Mouse (Mus musculus) thymus, postnatal 4 days (tissue): Measurements from ENCODE around the gene Prcd.
"Not testable (repeated sequence)": the region's sequence is repeated elsewhere in the genome, so short reads cannot be mapped to it uniquely, and the experiment has no call there.

Experiments used
- DNase-seq: peaks from one replicate; pipeline ENCODE4 v3.0.0; 2021

Gene Prcd

GRCm38 (mm10) chr11:116649711-116650337, 3.5 kb upstream of the Prcd start:
- no peak for DNase-seq

- DNase-seq, result no peak
These were observed 2.5 kb upstream of the Prcd start for GRCm38 (mm10) chr11:116650811-116651210.

GRCm38 (mm10) chr11:116651339-116651738, 2.0 kb upstream of the Prcd start:
- DNase-seq, result no peak

- no peak for DNase-seq
These were observed 820 bp upstream of the Prcd start for GRCm38 (mm10) chr11:116652330-116653098.

- peak; percentile 51 for DNase-seq
These were observed 431 bp downstream of the Prcd start for GRCm38 (mm10) chr11:116653709-116654221.

- no peak for DNase-seq
These were observed 1.0 kb downstream of the Prcd start, which contains the start of gene Cygb for GRCm38 (mm10) chr11:116654255-116654821. TSS of gene Cygb (minus strand) at chr11:116654313.

GRCm38 (mm10) chr11:116656348-116657191, 3.2 kb downstream of the Prcd start:
- DNase-seq, result no peak

- DNase-seq, result peak; percentile 51
These were observed 4.2 kb downstream of the Prcd start for GRCm38 (mm10) chr11:116657311-116658223.

GRCm38 (mm10) chr11:116658238-116658637, 4.9 kb downstream of the Prcd start:
- DNase-seq, result no peak

- DNase-seq, result no peak
These were observed 5.8 kb downstream of the Prcd start for GRCm38 (mm10) chr11:116659027-116659621.

GRCm38 (mm10) chr11:116660181-116660580, 6.8 kb downstream of the Prcd start:
- no peak for DNase-seq

- peak; percentile 39 for DNase-seq
These were observed 8.1 kb downstream of the Prcd start for GRCm38 (mm10) chr11:116661291-116661947.

GRCm38 (mm10) chr11:116661948-116662377, 8.6 kb downstream of the Prcd start:
- DNase-seq, result no peak

- DNase-seq, result no peak
These were observed 12.0 kb downstream of the Prcd start for GRCm38 (mm10) chr11:116665289-116665688.

GRCm38 (mm10) chr11:116666566-116666965, 13.2 kb downstream of the Prcd start:
- no peak for DNase-seq

GRCm38 (mm10) chr11:116667012-116667411, 13.7 kb downstream of the Prcd start:
- not testable (repeated sequence) for DNase-seq

- no peak for DNase-seq
These were observed 14.6 kb downstream of the Prcd start for GRCm38 (mm10) chr11:116667930-116668329.

- DNase-seq, result no peak
These were observed 15.1 kb downstream of the Prcd start for GRCm38 (mm10) chr11:116668381-116668825.

GRCm38 (mm10) chr11:116668839-116669238, 15.5 kb downstream of the Prcd start:
- DNase-seq, result no peak

GRCm38 (mm10) chr11:116669316-116669715, 16.0 kb downstream of the Prcd start:
- DNase-seq, result no peak
